Mouse (Mus musculus): ENCODE data around the gene Prr5l. TPM values are rescaled to one million over a fixed set of nuclear protein-coding genes. Genes with fewer than 3 reads are reported as not detected.

Prr5l gene
- polyA plus RNA-seq, 2 experiments: 16.4 to 27.3 TPM

GRCm38 (mm10) chr2:101783255-101783654 lies 99.6 kb downstream of the Prr5l start:
- H3K4me3 ChIP-seq (replicated peaks; ENCODE audit: low read length): no peak overlapping the region
- no peaks in the 10 kb centered on the region for H3K4me1 ChIP-seq (ENCODE audit: control insufficient read depth, insufficient read depth, low read length)
- WGBS: 70% methylated on average over 5 of the region's 5 CpGs
- DNase-seq (ENCODE audit: low spot score) (no peak), ATAC-seq (ENCODE audit: low FRiP score, low read depth) (no peak)
- H3K27ac ChIP-seq (replicated peaks; ENCODE audit: low read depth, low read length): no peak overlapping the region
- H3K36me3 ChIP-seq (ENCODE audit: control insufficient read depth, insufficient read depth, low read length): no peaks in the 10 kb centered on the region
- H3K27me3 ChIP-seq (ENCODE audit: control insufficient read depth, insufficient read depth, low read length): no peaks in the 10 kb centered on the region
- no peak for TF ChIP-seq POLR2A (IDR thresholded peaks at IDR 0.05; ENCODE audit: borderline replicate concordance, extremely low read depth, insufficient read depth, insufficient read length)
- no peaks in the 10 kb centered on the region for H3K9me3 ChIP-seq (ENCODE audit: control insufficient read depth, low read length)
- no peak overlapping the region for H3K4me2 ChIP-seq (replicated peaks; ENCODE audit: low read depth, low read length, severe bottlenecking)
- H3K9ac ChIP-seq (ENCODE audit: low read depth, low read length, severe bottlenecking): no peak overlapping the region

GRCm38 (mm10) chr2:101781357-101781777 lies 101.5 kb downstream of the Prr5l start:
- H3K4me3 ChIP-seq (replicated peaks; ENCODE audit: low read length): no peak overlapping the region
- H3K4me2 ChIP-seq (replicated peaks; ENCODE audit: low read depth, low read length, severe bottlenecking): no peak overlapping the region
- H3K9me3 ChIP-seq (ENCODE audit: control insufficient read depth, low read length): no peaks in the 10 kb centered on the region
- no peaks in the 10 kb centered on the region for H3K27me3 ChIP-seq (ENCODE audit: control insufficient read depth, insufficient read depth, low read length)
- H3K27ac ChIP-seq (replicated peaks; ENCODE audit: low read depth, low read length): no peak overlapping the region
- DNase-seq (ENCODE audit: low spot score) (no peak), ATAC-seq (ENCODE audit: low FRiP score, low read depth) (no peak)
- TF ChIP-seq POLR2A (IDR thresholded peaks at IDR 0.05; ENCODE audit: borderline replicate concordance, extremely low read depth, insufficient read depth, insufficient read length): no peak
- no peaks in the 10 kb centered on the region for H3K4me1 ChIP-seq (ENCODE audit: control insufficient read depth, insufficient read depth, low read length)
- WGBS: 80% methylated on average over 4 of the region's 4 CpGs
- H3K36me3 ChIP-seq (ENCODE audit: control insufficient read depth, insufficient read depth, low read length): no peaks in the 10 kb centered on the region
- no peak overlapping the region for H3K9ac ChIP-seq (ENCODE audit: low read depth, low read length, severe bottlenecking)

- no peaks in the 10 kb centered on the region for H3K36me3 ChIP-seq (ENCODE audit: control insufficient read depth, insufficient read depth, low read length)
- H3K4me3 ChIP-seq (replicated peaks; ENCODE audit: low read length): no peak overlapping the region
- H3K4me2 ChIP-seq (replicated peaks; ENCODE audit: low read depth, low read length, severe bottlenecking): no peak overlapping the region
- H3K9ac ChIP-seq (ENCODE audit: low read depth, low read length, severe bottlenecking): no peak overlapping the region
- H3K9me3 ChIP-seq (ENCODE audit: control insufficient read depth, low read length): no peaks in the 10 kb centered on the region
- WGBS: 90% methylated on average over 6 of the region's 6 CpGs
- no peak for ATAC-seq (ENCODE audit: low FRiP score, low read depth)
- H3K27ac ChIP-seq (replicated peaks; ENCODE audit: low read depth, low read length): no peak overlapping the region
- DNase-seq (ENCODE audit: low spot score): no peak
- no peak for TF ChIP-seq POLR2A (IDR thresholded peaks at IDR 0.05; ENCODE audit: borderline replicate concordance, extremely low read depth, insufficient read depth, insufficient read length)
- H3K27me3 ChIP-seq (ENCODE audit: control insufficient read depth, insufficient read depth, low read length): no peaks in the 10 kb centered on the region
- H3K4me1 ChIP-seq (ENCODE audit: control insufficient read depth, insufficient read depth, low read length): no peaks in the 10 kb centered on the region
Observed at GRCm38 (mm10) chr2:101778080-101778479, 104.7 kb downstream of the Prr5l start.

GRCm38 (mm10) chr2:101763503-101763902 lies 119.3 kb downstream of the Prr5l start:
- no peak overlapping the region; the same call in 1 of the 2 replicates for H3K27ac ChIP-seq (replicated peaks; ENCODE audit: low read depth, low read length)
- H3K36me3 ChIP-seq (ENCODE audit: control insufficient read depth, insufficient read depth, low read length): peaks cover 3% of the 10 kb centered on the region; the same call in 1 of the 2 replicates
- WGBS: 83% methylated on average over 5 of the region's 5 CpGs
- no peaks in the 10 kb centered on the region for H3K27me3 ChIP-seq (ENCODE audit: control insufficient read depth, insufficient read depth, low read length)
- H3K9me3 ChIP-seq (ENCODE audit: control insufficient read depth, low read length): no peaks in the 10 kb centered on the region
- no peak for ATAC-seq (ENCODE audit: low FRiP score, low read depth)
- H3K4me2 ChIP-seq (replicated peaks; ENCODE audit: low read depth, low read length, severe bottlenecking): no peak overlapping the region
- no peak for DNase-seq (ENCODE audit: low spot score)
- no peak for TF ChIP-seq POLR2A (IDR thresholded peaks at IDR 0.05; ENCODE audit: borderline replicate concordance, extremely low read depth, insufficient read depth, insufficient read length)
- peaks cover 6% of the 10 kb centered on the region; the same call in 1 of the 2 replicates for H3K4me1 ChIP-seq (ENCODE audit: control insufficient read depth, insufficient read depth, low read length)
- H3K4me3 ChIP-seq (replicated peaks; ENCODE audit: low read length): no peak overlapping the region
- H3K9ac ChIP-seq (ENCODE audit: low read depth, low read length, severe bottlenecking): no peak overlapping the region

- Histone ChIP-seq H3K4me1 (ENCODE audit: control insufficient read depth, insufficient read depth, low read length) (peaks cover 6% of the 10 kb centered on the region; the same call in 1 of the 2 replicates), H3K4me2 (replicated peaks; ENCODE audit: low read depth, low read length, severe bottlenecking) (no peak overlapping the region), H3K27me3 (ENCODE audit: control insufficient read depth, insufficient read depth, low read length) (no peaks in the 10 kb centered on the region), H3K27ac (replicated peaks; ENCODE audit: low read depth, low read length) (peak overlapping the region; percentile 62; the same call in 1 of the 2 replicates), H3K9me3 (ENCODE audit: control insufficient read depth, low read length) (no peaks in the 10 kb centered on the region), H3K9ac (ENCODE audit: low read depth, low read length, severe bottlenecking) (no peak overlapping the region), H3K36me3 (ENCODE audit: control insufficient read depth, insufficient read depth, low read length) (peaks cover 3% of the 10 kb centered on the region; the same call in 1 of the 2 replicates), H3K4me3 (replicated peaks; ENCODE audit: low read length) (no peak overlapping the region)
- peak; percentile 16 for DNase-seq (ENCODE audit: low spot score)
- peak; percentile 64 for ATAC-seq (ENCODE audit: low FRiP score, low read depth)
- TF ChIP-seq POLR2A (IDR thresholded peaks at IDR 0.05; ENCODE audit: borderline replicate concordance, extremely low read depth, insufficient read depth, insufficient read length): no peak
- 50% methylated on average over 4 of the region's 4 CpGs for WGBS
Observed at GRCm38 (mm10) chr2:101762955-101763386, 119.9 kb downstream of the Prr5l start.

Measured in limb, embryonic 14.5 days (tissue).